Comparison of ENCODE assay signal across 34 mouse cellular contexts in the genomic region with DNA sequence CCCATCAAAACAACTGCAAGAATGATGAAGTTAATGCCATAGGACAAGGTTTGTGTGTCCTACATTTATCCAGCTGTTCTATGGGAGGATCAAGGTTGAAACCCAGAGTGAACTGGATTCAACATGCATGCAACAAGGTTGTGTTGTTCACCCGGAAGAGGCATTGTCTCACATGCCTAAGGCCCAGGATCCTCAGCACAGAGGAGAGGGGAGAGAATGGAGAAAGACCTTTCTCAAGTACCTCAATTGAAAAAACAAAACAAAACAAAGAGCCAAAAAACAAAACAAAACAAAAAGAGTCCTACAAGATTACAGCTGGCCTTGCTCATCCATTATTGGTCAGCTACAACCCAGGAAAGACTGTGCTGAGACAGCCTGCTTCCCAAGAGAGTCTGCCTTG. TPM values are rescaled to one million over a fixed set of nuclear protein-coding genes. Genes with fewer than 3 reads are reported as not detected.
"Had no signal": no experiment of that assay in that cellular context is flagged by ENCODE, and none has a peak within 500 bp of the region (broad histone marks: within the 10 kb centered on the region; RNA-seq: fewer than 3 reads in every experiment).

No protein-coding gene starts in this region.

- H3K9ac ChIP-seq: heart, embryonic 12.5 days; hindbrain, embryonic 13.5 days; hindbrain, embryonic 15.5 days; kidney, embryonic 15.5 days; limb, embryonic 13.5 days; limb, embryonic 15.5 days; liver, embryonic 12.5 days; liver, embryonic 14.5 days had no signal

- H3K36me3 ChIP-seq: heart, embryonic 10.5 days; heart, embryonic 12.5 days; hindbrain, embryonic 13.5 days; hindbrain, embryonic 15.5 days; kidney, embryonic 15.5 days; limb, embryonic 13.5 days; limb, embryonic 15.5 days; liver, embryonic 12.5 days had no signal

- H3K27me3 ChIP-seq: heart, embryonic 12.5 days; hindbrain, embryonic 13.5 days; hindbrain, embryonic 15.5 days; kidney, embryonic 15.5 days; limb, embryonic 13.5 days; limb, embryonic 15.5 days; liver, embryonic 12.5 days had no signal

- H3K4me2 ChIP-seq: heart, embryonic 12.5 days; hindbrain, embryonic 13.5 days; hindbrain, embryonic 15.5 days; kidney, embryonic 15.5 days; limb, embryonic 13.5 days; limb, embryonic 15.5 days; liver, embryonic 12.5 days had no signal

- H3K4me3 ChIP-seq: heart, embryonic 10.5 days; heart, embryonic 12.5 days; hindbrain, embryonic 13.5 days; hindbrain, embryonic 15.5 days; kidney, embryonic 15.5 days; limb, embryonic 13.5 days; limb, embryonic 15.5 days; liver, embryonic 12.5 days had no signal

- ATAC-seq: hindbrain, postnatal 0 days; intestine, embryonic 16.5 days; liver, embryonic 12.5 days had no signal

- H3K27ac ChIP-seq: heart, embryonic 10.5 days; hindbrain, embryonic 13.5 days; hindbrain, embryonic 15.5 days; hindbrain, postnatal 0 days; kidney, embryonic 15.5 days; kidney, postnatal 0 days; limb, embryonic 13.5 days; limb, embryonic 15.5 days; liver, embryonic 12.5 days; liver, embryonic 14.5 days had no signal

- H3K4me1 ChIP-seq: heart, embryonic 10.5 days; heart, embryonic 12.5 days; hindbrain, embryonic 13.5 days; hindbrain, embryonic 15.5 days; kidney, embryonic 15.5 days; limb, embryonic 13.5 days; limb, embryonic 15.5 days; liver, embryonic 12.5 days had no signal

- H3K9me3 ChIP-seq: hindbrain, embryonic 15.5 days; kidney, embryonic 15.5 days; limb, embryonic 15.5 days had no signal

- DNase-seq: gastrocnemius, postnatal 14 days; gastrocnemius, postnatal 36 days; heart, postnatal 10 days; heart, postnatal 4 days; layer of hippocampus, adult 9-11 months; layer of hippocampus, postnatal 36 days; left cerebral cortex, postnatal 4 days had no signal

RNA-seq across cellular contexts. Expression of a gene that starts 42.4 kb away (rescaled TPM):
- total RNA-seq: gastrocnemius, adult 8-10 months; gastrocnemius, postnatal 36 days; heart, adult 8-10 months; heart, postnatal 10 days; heart, postnatal 25 days; heart, postnatal 4 days; hindbrain, postnatal 0 days; layer of hippocampus, adult 18-20 months; layer of hippocampus, adult 8-10 months; layer of hippocampus, postnatal 14 days; layer of hippocampus, postnatal 36 days; left cerebral cortex, adult 18-20 months; left cerebral cortex, adult 8-10 months; left cerebral cortex, postnatal 10 days; left cerebral cortex, postnatal 25 days; left cerebral cortex, postnatal 4 days; liver, adult 2 months had no signal
- polyA plus RNA-seq: heart, embryonic 14.5 days; hindbrain, embryonic 15.5 days; hindbrain, postnatal 0 days; intestine, embryonic 14.5 days; kidney, adult 2 months; kidney, postnatal 0 days; large intestine, adult 2 months; liver, adult 2 months had no signal
